Comparison of ENCODE assay signal across 10 mouse cellular contexts in the genomic region with DNA sequence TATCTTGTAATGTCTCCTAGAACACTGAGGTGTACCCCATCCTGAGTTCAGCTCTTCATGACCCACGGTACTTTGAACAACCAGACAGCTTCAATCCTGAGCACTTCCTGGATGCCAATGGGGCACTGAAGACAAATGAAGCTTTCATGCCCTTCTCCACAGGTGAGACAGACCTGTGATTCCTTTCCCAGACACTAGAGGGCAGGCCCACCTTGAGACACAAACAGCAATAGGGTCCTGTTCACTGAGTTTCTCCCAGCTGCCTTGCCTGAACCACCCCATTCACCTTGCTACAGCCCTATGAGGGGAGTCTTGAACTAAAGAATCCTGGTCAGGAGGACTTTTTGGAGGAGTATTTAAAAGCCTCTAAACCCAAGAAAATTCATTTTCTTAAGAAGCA. TPM values are rescaled to one million over a fixed set of nuclear protein-coding genes. Genes with fewer than 3 reads are reported as not detected.
DNase-seq lines count a peak whose midpoint lies in the region; ATAC-seq and TF ChIP-seq lines count a peak whose summit lies in the region.
"Had no signal": no experiment of that assay in that cellular context is flagged by ENCODE, and none has a peak within 500 bp of the region (broad histone marks: within the 10 kb centered on the region; RNA-seq: fewer than 3 reads in every experiment).

No protein-coding gene starts in this region.

- H3K27me3 ChIP-seq in kidney, embryonic 14.5 days (ENCODE audit: control insufficient read depth, insufficient read depth, low read length) = no peaks in the 10 kb centered on the region
- no peaks in the 10 kb centered on the region for H3K27me3 ChIP-seq in ES-Bruce4 (ENCODE audit: control insufficient read depth, insufficient read depth, low read length, poor library complexity, severe bottlenecking)
- H3K27me3 ChIP-seq: embryonic facial prominence, embryonic 12.5 days; neural tube, embryonic 13.5 days had no signal

- H3K4me1 ChIP-seq in kidney, embryonic 14.5 days (ENCODE audit: control insufficient read depth, insufficient read depth, low read length) = no peaks in the 10 kb centered on the region
- H3K4me1 ChIP-seq in ES-Bruce4 (ENCODE audit: control insufficient read depth, insufficient read depth, low read length) = no peaks in the 10 kb centered on the region
- H3K4me1 ChIP-seq: embryonic facial prominence, embryonic 12.5 days; neural tube, embryonic 13.5 days had no signal

- TF ChIP-seq POLR2A in ES-Bruce4 (IDR thresholded peaks at IDR 0.05; ENCODE audit: insufficient read depth, low read length) = no peak

- no peak overlapping the region for H3K9ac ChIP-seq in kidney, embryonic 14.5 days (ENCODE audit: low read depth, low read length)
- H3K9ac ChIP-seq in ES-Bruce4 (ENCODE audit: low read depth, poor library complexity, severe bottlenecking) = no peak overlapping the region
- H3K9ac ChIP-seq: embryonic facial prominence, embryonic 12.5 days; neural tube, embryonic 13.5 days had no signal

- no peak overlapping the region for H3K27ac ChIP-seq in kidney, embryonic 14.5 days (ENCODE audit: low read depth, low read length)
- no peak overlapping the region for H3K27ac ChIP-seq in ES-Bruce4 (ENCODE audit: insufficient read depth, low read length)
- H3K27ac ChIP-seq: embryonic facial prominence, embryonic 12.5 days; neural tube, embryonic 13.5 days had no signal

- no peak overlapping the region for H3K4me2 ChIP-seq in kidney, embryonic 14.5 days (replicated peaks; ENCODE audit: low read depth, low read length)
- H3K4me2 ChIP-seq: embryonic facial prominence, embryonic 12.5 days; neural tube, embryonic 13.5 days had no signal

- H3K9me3 ChIP-seq in kidney, embryonic 14.5 days (ENCODE audit: control insufficient read depth, low read length) = no peaks in the 10 kb centered on the region
- H3K9me3 ChIP-seq in ES-Bruce4 (replicated peaks; ENCODE audit: control insufficient read depth, insufficient read depth, low read length, poor library complexity, severe bottlenecking) = no peaks in the 10 kb centered on the region
- H3K9me3 ChIP-seq: embryonic facial prominence, embryonic 12.5 days; neural tube, embryonic 13.5 days had no signal

- ATAC-seq in kidney, embryonic 14.5 days (ENCODE audit: low FRiP score, low TSS enrichment) = no peak

- H3K36me3 ChIP-seq in kidney, embryonic 14.5 days (ENCODE audit: control insufficient read depth, insufficient read depth, low read length) = no peaks in the 10 kb centered on the region
- H3K36me3 ChIP-seq in ES-Bruce4 (ENCODE audit: control insufficient read depth, insufficient read depth, low read length, poor library complexity, severe bottlenecking) = no peaks in the 10 kb centered on the region
- H3K36me3 ChIP-seq: embryonic facial prominence, embryonic 12.5 days; neural tube, embryonic 13.5 days had no signal

- TF ChIP-seq CTCF in ES-Bruce4 (IDR thresholded peaks at IDR 0.05; ENCODE audit: low read depth, low read length) = peak; percentile 62

- no peak for TF ChIP-seq EP300 in ES-Bruce4 (IDR thresholded peaks at IDR 0.05; ENCODE audit: insufficient read depth, low read depth, low read length)

- H3K4me3 ChIP-seq in kidney, embryonic 14.5 days (ENCODE audit: low read length) = no peak overlapping the region
- no peak overlapping the region for H3K4me3 ChIP-seq in ES-Bruce4 (ENCODE audit: low read depth, low read length)
- H3K4me3 ChIP-seq: embryonic facial prominence, embryonic 12.5 days; neural tube, embryonic 13.5 days had no signal

- peak; percentile 31 for DNase-seq in kidney, adult 11 months
- DNase-seq in NIH3T3 (ENCODE audit: low read depth) = peak; percentile 49
- DNase-seq in lung, adult 18-20 months = peak; percentile 56 to 73
- no peak for DNase-seq in right cerebral cortex, postnatal 14 days
- no peak for DNase-seq in frontal cortex, postnatal 36 days (ENCODE audit: low spot score in 2 of 2)

- WGBS in kidney, embryonic 14.5 days = 56% methylated on average over 1 of the region's 1 CpGs

RNA-seq across cellular contexts. Expression of a gene that starts 10.1 kb away (rescaled TPM):
- polyA plus RNA-seq in kidney, embryonic 14.5 days (2014; fragmentation: Nextera tagmentation; extraction: Ambion mirVana) = not detected in 2 replicates
- polyA plus RNA-seq in ES-Bruce4 (2011; ENCODE audit: insufficient read depth, insufficient read length, low read depth, missing spikeins) = not detected in 2 replicates
- polyA plus RNA-seq: lung, embryonic 16.5 days had no signal

RNA-seq across cellular contexts. Expression of a gene that starts 41.6 kb away (rescaled TPM):
- polyA plus RNA-seq in kidney, embryonic 14.5 days (2014; fragmentation: Nextera tagmentation; extraction: Ambion mirVana) = not detected in 2 replicates
- polyA plus RNA-seq in ES-Bruce4 (2011; ENCODE audit: insufficient read depth, insufficient read length, low read depth, missing spikeins) = not detected in 2 replicates
- polyA plus RNA-seq: embryonic facial prominence, embryonic 12.5 days; lung, embryonic 16.5 days; neural tube, embryonic 13.5 days had no signal

Comparison
In these comparisons a context has a peak if more than half of its experiments do, and no peak if none do; other contexts are left out.
1. DNase-seq: peak in kidney, adult 11 months (single experiment), NIH3T3 (single experiment) and lung, adult 18-20 months (2 of 2); none in right cerebral cortex, postnatal 14 days (single experiment) and frontal cortex, postnatal 36 days (0 of 2).